12 mouse cellular contexts compared by ENCODE assay signal in the genomic region with DNA sequence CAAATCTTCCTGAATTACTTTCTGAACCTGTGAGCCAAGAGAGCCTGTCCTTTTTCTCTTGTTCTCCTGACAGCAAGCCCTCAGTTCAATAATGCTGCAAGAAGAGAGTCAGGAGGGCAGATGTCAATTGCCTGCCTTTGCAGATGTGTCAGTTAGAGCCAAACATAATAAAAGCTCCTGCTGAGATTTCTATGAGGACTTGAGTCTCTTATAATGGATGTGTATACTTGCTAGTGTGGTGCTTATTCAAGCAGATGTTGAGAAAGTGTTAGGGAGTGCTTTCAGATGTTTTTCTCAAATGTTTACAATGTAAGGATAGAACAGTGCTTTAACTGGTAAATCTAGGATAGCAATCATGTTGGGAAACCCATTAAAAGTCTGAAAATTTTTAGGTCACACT.
"Had no signal": no experiment of that assay in that cellular context is flagged by ENCODE, and none has a peak within 500 bp of the region (broad histone marks: within the 10 kb centered on the region; RNA-seq: fewer than 3 reads in every experiment).

No protein-coding gene starts in this region.

- H3K4me1 ChIP-seq: intestine, embryonic 15.5 days; midbrain, embryonic 10.5 days; neural tube, embryonic 13.5 days had no signal

- H3K27me3 ChIP-seq: intestine, embryonic 15.5 days; neural tube, embryonic 13.5 days had no signal

- DNase-seq: kidney, adult 18-20 months; kidney, postnatal 25 days; lung, postnatal 14 days; midbrain, embryonic 14.5 days; right cerebral cortex, adult 18-20 months; right cerebral cortex, postnatal 25 days; thymus, postnatal 36 days had no signal

- H3K4me2 ChIP-seq: intestine, embryonic 15.5 days; neural tube, embryonic 13.5 days had no signal

- H3K4me3 ChIP-seq: intestine, embryonic 15.5 days; left cerebral cortex, adult 2 months; midbrain, embryonic 10.5 days; neural tube, embryonic 13.5 days had no signal

- H3K36me3 ChIP-seq: intestine, embryonic 15.5 days; midbrain, embryonic 10.5 days; neural tube, embryonic 13.5 days had no signal

- H3K9ac ChIP-seq: intestine, embryonic 15.5 days; liver, embryonic 14.5 days; neural tube, embryonic 13.5 days had no signal

- ATAC-seq: intestine, embryonic 15.5 days had no signal

- H3K27ac ChIP-seq: intestine, embryonic 15.5 days; left cerebral cortex, adult 2 months; liver, embryonic 14.5 days; midbrain, embryonic 10.5 days; neural tube, embryonic 13.5 days had no signal
